Mouse (Mus musculus) inflammation-experienced regulatory T-cells, adult 16 weeks (primary cell): ENCODE results near the gene Cenpm. TPM values are rescaled to one million over a fixed set of nuclear protein-coding genes. Genes with fewer than 3 reads are reported as not detected.

ENCODE experiments used
- polyA plus RNA-seq: library from polyadenylated mRNA; unstranded; fragments of 100-300 nt; shearing (Covaris generic); gene quantifications from one replicate; pipeline ENCODE4 v1.2.1, GENCODE M21; 2017

The Cenpm gene
- polyA plus RNA-seq = 7.6 TPM

GRCm38 (mm10) chr15:82244115-82244804, at the start of gene Cenpm:
Gene Cenpm (minus strand): TSS chr15:82244748.

DNA sequence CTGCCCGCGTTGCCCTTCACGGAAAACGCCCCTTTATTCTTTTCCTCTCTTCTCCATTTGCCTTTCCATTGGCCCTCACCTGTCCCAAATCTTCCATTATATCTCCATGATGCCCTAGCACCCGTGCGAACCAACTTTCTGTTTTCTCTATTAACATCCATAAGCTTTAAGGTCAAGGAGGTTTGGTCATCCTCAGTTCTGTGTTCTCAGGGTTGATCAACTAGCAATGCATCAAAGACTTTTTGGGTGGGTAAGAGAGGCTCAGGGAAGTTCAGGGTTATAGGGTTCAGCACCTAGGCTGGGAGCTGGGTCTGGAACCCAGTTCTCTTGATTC, 30.0 kb upstream of the Cenpm start, which contains the start of gene Sept3:
Sept3 (plus strand) TSS at position 301 of the 334 bp plus-strand sequence.

DNA sequence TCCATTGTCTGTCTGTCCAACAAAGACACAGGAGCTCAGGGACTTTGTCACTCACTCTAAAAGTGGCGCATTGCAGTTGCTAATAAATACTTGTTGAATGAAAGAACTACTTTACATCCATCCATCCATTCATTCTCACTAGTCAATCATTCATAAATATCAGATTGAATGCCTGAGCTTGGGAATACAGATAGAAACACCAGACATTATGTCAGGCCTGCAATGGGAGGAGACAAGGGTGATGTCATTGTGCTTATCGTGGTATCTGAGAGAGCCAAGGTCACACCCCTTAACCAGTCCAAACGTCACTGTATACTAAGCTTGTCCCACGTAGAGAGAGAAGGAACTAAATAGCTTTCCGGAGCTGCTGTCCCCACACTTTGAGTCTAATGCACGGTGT, 7.5 kb upstream of the Cenpm start, which contains the start of gene 1500009C09Rik:
1500009C09Rik (plus strand) TSS at position 301 of the 400 bp plus-strand sequence.

GRCm38 (mm10) chr15:82223657-82224601, 20.6 kb downstream of the Cenpm start, which contains the start of gene Tnfrsf13c:
Gene Tnfrsf13c (minus strand): TSS chr15:82224369.

DNA sequence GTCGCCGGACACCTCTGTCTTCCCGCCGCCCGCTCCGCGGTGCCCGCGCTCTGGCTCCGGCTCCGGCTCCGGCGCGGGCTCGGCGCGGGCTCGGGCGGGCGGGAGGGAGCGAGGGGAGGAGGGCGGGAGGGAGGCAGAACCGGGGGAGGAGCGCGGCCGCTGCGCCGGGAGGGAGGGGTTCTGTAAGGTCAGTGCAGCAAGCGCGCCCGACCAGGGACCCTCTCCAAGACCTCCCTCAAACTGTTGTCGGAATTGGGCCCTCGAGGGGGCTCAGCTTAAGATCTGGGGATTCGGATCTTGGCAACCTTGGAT, 31.8 kb downstream of the Cenpm start, which contains the start of gene Shisa8:
Shisa8 (minus strand) TSS at position 64 of the 312 bp plus-strand sequence.

Other genes starting within 250 kb of the Cenpm start
- 31.6 TPM for gene Desi1, start 210.9 kb downstream of the Cenpm start, polyA plus RNA-seq
- 179 TPM for gene Snu13, start 197.2 kb downstream of the Cenpm start, polyA plus RNA-seq
- 0.06 TPM for gene 4930407I10Rik, start 185.6 kb downstream of the Cenpm start, polyA plus RNA-seq
- gene Mei1, start 174.8 kb downstream of the Cenpm start, polyA plus RNA-seq = not detected
- 33.5 TPM for gene Ccdc134, start 116.8 kb downstream of the Cenpm start, polyA plus RNA-seq
- 167 TPM for gene Srebf2, start 97.6 kb downstream of the Cenpm start, polyA plus RNA-seq
- not detected for gene Shisa8, start 31.9 kb downstream of the Cenpm start, polyA plus RNA-seq
- 3.2 TPM for gene Tnfrsf13c, start 20.4 kb downstream of the Cenpm start, polyA plus RNA-seq
- gene 1500009C09Rik, start 7.6 kb upstream of the Cenpm start, polyA plus RNA-seq = not detected
- not detected for gene Sept3, start 30.1 kb upstream of the Cenpm start, polyA plus RNA-seq
- not detected for gene Wbp2nl, start 54.2 kb upstream of the Cenpm start, polyA plus RNA-seq
- 82.3 TPM for gene Naga, start 94.2 kb upstream of the Cenpm start, polyA plus RNA-seq
- 4.5 TPM for gene Pheta2, start 94.2 kb upstream of the Cenpm start, polyA plus RNA-seq
- 197 TPM for gene Smdt1, start 94.2 kb upstream of the Cenpm start, polyA plus RNA-seq
- gene Ndufa6, start 109.6 kb upstream of the Cenpm start, polyA plus RNA-seq = 327 TPM
- 9.4 TPM for gene Cyp2d22, start 135.5 kb upstream of the Cenpm start, polyA plus RNA-seq
- gene Cyp2d11, start 149.3 kb upstream of the Cenpm start, polyA plus RNA-seq = not detected
- not detected for gene Cyp2d10, start 162.4 kb upstream of the Cenpm start, polyA plus RNA-seq
- gene Cyp2d9, start 188.7 kb upstream of the Cenpm start, polyA plus RNA-seq = not detected